Mouse (Mus musculus) testis, postnatal 10 days (tissue): ENCODE measurements around the gene Mfsd10.
A peak's percentile ranks its signal among the peaks of the same experiment; 100 is the strongest.

ENCODE experiments used
- DNase-seq: peaks from one replicate; pipeline ENCODE4 v3.0.0; 2021; ENCODE audit warnings: low spot score

Mfsd10 gene

DNA sequence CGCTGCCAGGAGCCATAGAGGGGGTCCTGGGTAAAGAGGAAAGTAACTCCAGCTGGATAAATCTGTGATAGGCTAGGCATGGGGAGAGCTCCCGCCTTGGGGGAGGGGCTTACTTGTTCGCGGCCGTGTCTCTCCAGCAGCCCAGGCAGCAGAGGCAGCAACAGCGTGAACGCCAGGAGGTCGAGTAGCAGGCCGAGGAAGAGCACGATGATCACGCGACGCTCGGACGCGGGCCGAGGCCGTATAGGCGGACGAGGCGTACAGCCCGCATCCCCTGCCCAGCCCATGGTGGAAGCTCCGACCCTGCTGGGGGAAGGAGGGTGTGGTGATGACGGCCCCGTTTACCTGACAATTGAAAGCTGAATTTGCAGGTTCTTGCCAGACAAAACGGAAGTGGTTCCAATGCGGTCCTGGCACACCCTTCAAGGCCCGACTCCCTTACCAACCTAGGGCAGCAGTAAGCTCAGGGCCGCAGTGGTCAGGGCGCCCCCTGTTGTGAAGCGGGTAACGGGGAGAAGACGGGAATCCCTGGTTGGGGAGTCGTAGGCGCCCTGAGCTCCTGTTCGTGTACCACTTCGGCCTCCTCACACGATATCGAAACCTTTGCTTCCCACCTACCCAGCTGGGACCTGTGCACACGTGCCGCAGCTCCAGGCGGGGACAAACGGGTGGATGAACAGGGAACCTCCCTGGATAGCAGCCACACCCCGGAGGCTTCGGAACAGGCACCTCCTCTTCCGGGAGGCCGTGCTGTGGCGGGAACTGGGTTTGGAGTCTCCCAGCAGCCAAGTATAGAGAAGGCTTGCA, at the start of gene Mfsd10:
TSS of gene Mfsd10 (minus strand) at position 732 of the 807 bp plus-strand sequence.
- peak; percentile 82 for DNase-seq

DNA sequence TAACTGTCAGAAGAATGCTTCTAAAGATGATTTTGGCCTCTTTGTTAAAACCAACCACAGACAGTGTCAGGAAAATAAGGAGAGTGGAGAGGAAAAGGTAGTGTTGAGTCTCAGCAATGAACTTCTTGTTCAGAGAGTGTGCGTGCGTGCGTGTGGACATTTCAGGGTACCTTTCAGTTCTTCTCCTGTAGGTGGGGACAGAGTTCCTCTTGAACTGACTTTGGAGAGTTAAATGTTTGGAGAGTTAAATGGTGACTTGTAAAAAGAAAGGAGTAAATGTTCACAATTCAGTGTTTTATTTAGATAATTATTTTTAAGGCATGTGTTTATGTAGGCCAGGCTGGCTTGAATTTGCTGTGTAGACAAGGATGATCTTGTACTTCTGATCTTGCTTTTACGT, 33.3 kb upstream of the Mfsd10 start:
- DNase-seq: no peak

DNA sequence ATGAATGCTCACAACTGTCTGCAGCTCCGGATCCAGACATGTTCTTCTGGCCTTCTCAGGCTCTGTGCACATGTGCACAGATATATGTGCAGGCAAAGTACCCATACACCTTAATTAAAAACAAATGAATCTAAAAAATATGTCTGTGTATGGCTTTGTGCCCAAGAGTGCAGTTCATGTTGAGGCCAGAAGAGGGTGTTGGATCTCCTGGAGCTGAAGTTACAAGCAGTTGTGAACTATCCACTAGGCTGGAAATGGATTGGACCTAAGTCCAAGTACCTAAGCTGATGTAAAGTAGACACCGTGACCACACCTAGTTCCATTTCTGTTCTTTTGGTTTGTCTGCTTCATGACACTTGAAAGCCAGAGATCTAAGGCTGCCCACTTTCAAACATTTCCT, 32.5 kb upstream of the Mfsd10 start:
- no peak for DNase-seq

DNA sequence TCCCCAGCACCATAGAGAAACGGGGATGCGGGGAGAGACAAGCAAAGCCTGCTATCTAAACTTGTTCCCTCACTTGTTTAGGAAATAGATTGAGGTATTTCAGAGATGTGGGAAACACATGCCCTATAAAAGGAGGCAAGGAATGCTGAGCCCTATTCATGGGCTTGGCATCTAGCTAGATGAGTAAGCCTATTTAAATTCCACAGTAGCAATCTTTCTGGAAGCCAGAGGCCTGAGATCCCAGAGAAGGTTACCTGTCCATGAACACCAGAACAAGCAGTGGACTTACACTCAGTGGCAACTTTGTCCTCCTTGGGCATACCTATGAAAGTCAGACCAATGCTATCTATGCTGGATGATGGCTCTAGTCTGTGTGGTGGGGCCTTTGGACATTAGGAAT, 26.2 kb upstream of the Mfsd10 start:
- no peak for DNase-seq

DNA sequence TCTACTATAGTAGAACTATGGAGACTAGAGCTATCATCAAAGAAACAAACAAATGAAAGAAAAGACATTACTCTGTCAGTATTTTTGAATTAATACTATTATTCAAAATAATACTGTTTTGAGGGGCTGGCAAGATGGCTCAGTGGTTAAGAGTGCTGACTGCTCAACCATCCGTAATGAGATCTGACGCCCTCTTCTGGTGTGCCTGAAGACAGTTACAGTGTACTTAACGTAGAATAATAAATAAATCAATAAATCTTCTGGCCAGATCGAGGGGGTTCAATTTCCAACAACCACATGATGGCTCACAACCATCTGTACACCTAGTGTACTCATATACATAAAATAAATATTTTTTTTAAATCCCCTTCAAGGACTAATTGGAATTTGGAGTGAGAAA, 24.9 kb upstream of the Mfsd10 start:
- DNase-seq: no peak

DNA sequence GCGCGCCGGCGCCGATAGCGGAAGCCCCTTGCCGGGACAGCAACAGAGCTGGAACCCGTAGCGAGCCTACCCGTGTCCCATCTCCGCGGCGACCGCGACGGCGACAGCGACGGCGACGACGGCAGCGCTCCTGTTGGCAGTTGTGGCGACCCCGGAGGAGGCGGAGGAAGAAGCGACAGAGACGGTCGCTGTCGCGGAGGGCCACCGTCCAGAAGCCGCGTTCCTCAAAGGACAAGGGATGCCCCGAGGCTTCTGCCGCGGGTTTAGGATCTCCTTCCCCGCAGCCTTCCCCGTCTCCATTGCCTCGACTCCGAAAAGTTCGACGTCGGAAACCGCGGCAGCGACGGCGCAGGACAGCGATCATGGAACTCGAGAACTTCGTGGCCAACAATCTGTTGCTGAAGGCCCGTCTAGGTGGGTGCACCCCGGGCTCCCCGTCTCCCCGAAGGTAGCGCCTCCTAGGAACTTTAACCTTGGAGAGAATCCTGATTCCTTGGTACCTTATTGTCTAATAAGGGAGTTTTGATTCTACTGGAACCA, 23.6 kb upstream of the Mfsd10 start:
- DNase-seq: no peak

DNA sequence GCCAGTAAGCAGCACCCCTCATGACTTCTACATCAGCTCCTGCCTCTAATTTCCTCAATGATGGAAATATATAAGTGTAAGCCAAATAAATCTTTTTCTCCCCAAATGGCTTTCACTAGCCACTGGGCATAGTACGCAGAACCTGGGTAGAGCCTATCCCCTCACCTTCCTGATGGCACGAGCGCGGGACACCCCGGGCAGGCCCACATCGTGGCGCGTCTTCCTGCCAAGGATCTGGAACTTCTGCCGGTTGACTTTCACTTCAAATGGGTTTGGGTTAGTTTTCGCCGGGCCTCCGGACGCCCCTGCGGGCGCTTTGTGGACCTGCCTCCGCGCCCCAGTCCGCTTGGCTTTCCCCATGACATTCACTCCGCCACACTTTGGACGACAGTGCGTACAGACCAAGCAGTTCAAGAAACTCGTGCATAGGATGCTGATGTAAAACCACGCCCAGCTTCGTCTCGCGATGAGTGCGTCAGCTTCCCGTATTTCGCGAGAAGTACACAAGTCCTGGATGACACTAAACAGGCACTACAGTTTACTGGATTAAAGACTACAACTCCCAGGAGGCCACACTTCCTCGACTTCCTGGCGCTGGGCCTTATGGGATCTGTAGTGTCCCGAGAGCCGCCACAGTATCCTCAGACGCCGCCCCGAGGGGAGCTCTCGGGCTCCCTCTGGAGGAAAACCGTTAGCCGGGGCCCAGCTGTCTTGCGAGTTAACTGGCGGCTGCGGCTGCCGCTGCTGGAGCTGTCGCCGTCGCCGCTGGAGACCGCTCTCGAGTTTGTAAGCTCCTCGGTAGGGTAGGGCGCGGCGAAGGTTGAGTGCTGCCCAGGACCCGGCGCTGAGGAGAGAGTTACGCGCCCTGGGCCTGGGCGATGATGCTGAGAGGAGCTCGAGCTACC, 22.9 kb upstream of the Mfsd10 start, which contains the start of the genes Nop14 and Grk4:
TSS of gene Nop14 (minus strand) at position 463 of the 905 bp plus-strand sequence.
TSS of gene Grk4 (plus strand) at position 694 of the 905 bp plus-strand sequence.
- DNase-seq: peak; percentile 98

DNA sequence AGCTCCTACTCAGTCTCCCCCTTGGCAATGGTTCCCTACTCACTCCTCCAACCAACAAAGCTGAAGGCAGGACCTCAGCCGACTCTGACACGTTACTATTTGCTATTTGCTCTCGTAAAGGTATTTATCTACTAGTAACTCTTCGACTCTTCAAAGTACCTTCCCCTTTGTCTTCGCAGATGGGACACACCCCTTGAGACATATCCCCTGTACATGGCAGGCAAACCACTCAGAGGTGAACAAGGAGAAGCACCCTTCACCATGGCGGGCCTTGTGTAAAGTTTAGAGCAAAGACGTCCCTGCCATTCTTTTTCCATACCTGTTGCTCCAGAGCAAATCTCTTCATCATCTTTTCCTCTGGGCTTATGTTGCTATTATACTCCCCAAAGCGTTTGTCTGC, 20.5 kb upstream of the Mfsd10 start:
- no peak for DNase-seq

DNA sequence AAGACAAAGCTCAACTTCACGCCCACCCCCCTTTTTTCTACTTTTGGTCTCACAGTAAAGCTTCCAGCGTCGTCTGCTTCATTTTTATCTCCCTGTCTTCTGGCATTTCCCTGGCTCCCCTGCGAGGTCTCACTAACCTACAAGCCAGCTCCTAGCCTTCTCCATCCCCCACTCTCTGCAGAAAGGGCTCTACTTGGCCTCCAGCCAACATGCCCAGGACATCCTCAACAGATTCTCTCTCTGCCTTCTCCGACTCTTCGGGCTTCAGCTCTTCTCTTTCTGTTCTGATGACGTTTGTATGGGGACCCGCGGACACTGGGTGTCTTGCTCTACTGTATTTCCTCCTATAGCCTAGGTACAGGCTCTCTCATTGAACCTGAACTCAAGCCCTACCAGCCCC, 17.9 kb upstream of the Mfsd10 start:
- peak; percentile 68 for DNase-seq

DNA sequence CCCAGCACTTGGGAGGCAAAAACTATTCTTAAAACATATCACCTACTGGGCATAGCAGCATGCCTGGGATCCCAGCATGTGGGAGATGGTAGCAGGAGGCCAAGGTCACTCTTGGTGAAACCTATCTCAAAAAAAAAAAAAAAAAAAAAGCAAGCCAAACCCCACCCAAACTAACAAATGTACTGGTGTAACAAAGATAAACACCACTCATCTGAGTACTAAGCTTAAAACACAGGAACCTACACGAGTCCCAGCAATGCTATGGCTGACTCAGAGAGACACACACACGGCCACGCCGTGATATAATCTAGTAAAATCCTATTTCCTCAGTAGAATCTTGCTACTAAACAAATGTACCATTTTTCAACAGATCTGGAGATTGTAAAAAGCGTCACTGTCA, 15.9 kb upstream of the Mfsd10 start:
- no peak for DNase-seq

DNA sequence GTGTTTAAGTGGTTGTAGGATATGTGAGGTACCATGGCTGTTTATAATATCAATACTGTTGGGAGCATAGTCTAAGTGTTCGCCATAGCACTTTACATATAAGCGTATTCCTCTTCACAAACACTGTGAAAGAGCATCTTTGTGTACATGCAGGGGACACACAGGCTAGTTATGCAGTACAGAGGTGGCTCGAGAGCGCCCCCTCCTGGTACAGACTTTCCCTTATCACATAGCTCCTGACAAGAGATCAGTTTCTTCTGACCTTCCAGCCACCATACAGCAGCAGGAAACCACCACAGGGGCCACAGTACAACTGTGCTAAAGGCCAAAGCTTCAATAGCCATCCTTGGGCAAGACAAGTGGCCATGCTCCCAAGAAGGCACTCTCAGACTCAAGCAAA, 10.6 kb upstream of the Mfsd10 start:
- peak; percentile 76 for DNase-seq

DNA sequence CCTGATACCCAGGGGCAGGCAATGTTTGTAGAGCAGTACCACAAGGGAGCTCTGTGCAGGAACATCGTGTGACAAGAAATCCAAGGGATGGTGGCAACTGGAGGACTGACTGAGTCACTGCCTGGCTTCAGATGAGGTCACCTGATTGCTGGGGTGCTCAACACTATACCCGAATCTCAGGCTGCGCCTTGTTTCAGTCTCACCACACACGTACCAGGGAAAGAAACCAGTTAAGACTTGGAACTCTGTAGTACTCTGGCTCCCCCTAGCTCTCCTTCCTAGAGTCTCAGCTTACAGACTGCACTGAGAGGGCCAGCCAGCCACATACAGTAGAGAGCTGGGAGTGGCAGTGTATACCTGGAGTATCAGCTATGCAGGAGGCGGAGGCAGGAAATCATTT, 5.9 kb upstream of the Mfsd10 start:
- no peak for DNase-seq

DNA sequence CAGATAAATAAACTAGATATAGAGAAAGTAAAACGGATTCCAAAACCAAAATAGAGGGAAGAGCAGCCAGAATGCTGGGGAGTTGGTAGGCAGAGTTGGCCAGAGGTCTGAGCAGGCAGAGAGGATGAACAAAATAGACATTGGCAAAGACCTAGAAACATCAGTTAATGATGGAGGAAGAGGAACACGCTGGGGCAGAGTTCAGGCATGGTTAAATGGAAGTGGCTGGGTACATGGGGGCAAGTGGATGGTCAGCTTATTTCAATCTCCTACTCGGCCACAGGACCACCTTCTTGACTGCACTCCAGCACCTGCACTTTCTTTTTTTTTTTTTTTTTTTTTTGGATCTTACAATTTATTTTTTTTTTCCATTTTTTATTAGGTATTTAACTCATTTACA, 5.0 kb upstream of the Mfsd10 start:
- no peak for DNase-seq

DNA sequence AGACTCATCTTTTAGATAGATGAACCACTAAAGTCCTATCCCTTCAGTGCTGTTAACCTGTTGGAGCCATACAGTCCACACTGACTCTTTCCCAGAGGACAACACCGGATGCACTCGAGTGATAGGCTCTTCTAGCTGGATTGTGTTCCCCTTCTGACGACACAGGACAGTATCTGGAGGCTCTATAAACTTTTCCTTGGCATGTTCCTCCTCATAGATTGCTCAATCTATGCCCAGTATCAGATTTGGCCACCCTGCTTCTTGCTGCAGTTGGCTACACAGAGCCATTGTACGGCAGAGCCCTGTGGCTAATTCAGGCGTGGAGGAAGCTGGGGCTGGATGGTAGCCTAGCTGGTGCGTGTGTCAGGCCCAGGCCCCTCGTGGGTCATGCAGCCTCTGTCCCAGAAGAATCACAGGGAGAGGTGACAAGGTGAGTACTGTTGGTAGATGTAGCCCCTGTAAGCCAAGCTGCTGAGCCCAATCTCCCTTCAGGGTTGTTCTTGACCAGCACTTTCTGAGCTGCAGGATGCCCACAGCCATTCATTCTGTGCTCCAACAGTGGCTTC, 662 bp upstream of the Mfsd10 start:
- DNase-seq: no peak

DNA sequence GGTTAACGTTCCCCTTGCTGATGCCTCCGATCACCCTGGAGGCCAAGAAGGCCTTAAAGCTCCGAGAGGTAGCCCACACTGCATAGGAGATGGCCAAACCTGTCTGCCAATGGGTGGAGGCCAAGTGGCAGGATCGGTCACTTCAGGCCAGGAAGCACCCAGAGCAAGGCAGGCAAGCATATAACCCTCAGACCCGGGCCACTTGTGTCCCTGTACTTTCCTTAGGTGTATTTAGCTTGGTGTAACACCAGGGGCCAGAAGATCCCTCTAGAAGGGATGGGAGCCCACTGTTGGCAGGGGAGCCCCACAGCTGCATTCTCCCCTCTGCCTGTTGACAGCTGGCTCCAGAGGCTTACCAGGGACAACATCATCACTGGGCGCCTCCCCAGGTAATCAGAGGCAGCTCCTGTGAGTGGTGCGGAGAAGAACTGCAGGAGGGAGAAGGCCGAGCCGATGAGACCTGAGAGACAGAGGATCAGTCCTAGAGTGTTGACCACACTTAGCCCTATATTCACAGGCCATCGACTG, 1.3 kb downstream of the Mfsd10 start:
- no peak for DNase-seq

DNA sequence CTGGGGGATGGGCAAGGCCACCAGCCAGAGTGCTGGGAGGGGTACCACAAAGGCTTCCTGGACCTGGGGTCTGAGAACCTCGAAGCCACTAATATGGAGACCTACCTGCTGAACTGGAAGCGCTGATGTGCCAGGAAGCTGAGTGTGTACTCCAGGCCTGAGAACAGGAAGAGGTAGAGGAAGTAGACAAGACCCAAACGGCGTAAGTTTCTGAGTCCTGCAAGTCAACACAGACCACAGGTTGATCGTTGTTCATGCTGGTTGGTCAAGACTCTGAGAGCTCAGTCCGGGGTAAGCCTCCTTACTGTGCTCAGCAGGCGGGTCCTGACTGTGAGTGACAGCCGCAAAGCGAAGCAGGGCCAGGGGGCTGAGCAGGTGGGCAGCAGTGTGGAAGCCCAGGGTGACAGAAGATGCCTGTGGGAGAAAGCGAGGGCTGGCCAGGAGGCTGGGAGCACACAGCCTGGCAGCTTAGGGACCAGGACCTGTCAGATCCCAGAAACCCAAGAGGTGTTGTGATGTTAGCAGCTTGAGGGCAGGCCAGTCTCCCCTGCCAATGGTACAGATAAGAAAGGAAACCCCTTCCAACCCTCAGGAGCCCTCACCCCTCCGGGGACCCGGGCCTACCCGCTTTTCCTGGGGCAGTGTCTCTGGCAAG, 2.1 kb downstream of the Mfsd10 start:
- DNase-seq: no peak

DNA sequence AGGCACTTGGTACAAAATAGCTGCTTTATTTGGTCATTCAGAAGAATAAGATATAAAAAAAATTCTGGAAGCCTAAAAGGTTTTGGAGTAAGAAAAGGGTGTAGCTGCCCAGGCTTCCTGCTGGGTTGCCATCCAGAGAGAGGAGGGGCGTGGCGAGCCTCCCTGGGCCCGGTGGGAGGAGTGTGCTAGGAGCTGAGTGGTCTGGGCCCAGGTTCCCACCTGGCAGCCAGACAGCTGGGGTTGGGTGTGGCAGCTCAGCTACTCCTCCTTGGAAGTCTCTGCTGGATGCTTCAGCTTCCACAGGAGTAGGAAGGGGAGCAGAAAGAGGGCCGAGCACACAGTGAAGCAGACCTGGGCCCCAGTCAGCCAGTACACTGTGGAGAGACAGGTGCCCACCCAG, 3.4 kb downstream of the Mfsd10 start:
- DNase-seq: no peak

DNA sequence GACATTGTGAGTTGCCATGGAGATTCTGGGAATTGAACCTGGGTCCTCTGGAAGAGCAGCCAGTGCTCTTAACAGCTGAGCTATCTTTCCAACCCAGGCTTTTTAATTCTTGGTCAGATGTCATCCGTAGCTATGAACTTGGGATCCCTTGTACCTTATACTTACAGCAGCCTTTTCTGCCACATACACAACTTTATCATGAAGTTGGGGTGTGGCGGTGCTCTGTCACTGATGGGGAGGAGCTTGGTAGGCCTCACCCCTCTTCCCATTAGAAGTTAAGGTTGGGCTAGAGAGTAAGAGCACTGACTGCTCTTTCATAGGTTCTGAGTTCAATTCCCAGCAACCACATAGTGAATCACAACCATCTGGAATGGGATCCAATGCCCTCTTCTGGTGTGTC, 4.0 kb downstream of the Mfsd10 start:
- DNase-seq: no peak

DNA sequence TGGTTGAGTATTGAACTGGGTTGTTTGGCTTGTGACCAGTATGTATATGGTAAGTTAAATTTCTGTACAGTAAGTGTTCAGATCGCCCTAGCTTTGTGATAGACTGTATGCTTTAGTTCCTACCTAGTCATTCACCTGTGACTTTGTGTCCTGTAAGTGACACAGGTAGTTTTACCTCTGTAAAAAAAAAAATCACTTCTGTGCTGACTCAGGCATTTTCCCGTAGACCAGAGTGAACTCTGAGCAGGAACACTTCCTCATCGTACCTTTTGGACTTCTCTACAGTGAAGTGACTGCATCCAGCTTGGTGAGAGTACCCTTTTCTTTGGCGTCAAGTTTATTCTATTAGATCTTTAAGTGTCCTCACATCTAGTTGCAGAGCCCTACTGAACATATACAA, 27.0 kb downstream of the Mfsd10 start:
- no peak for DNase-seq

DNA sequence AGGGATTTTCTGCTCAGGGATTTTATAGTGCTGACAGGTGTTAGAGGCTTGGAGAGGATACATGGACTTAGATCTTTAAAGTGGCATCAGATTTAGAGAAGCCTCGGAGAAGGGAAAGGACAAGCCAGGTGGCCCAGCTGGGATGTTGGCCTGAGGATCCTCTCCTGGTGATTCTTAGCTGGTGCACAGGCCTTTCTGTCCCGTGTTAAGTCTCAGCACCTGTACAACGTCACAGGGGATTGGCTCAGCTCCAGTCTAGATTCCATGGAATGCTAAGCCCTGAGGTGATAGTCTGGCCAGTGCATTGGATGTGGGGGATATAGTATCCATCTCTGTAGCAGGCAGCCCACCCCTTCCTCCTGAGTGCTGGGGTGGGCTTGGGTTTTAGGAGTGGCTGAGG, 28.8 kb downstream of the Mfsd10 start:
- no peak for DNase-seq

DNA sequence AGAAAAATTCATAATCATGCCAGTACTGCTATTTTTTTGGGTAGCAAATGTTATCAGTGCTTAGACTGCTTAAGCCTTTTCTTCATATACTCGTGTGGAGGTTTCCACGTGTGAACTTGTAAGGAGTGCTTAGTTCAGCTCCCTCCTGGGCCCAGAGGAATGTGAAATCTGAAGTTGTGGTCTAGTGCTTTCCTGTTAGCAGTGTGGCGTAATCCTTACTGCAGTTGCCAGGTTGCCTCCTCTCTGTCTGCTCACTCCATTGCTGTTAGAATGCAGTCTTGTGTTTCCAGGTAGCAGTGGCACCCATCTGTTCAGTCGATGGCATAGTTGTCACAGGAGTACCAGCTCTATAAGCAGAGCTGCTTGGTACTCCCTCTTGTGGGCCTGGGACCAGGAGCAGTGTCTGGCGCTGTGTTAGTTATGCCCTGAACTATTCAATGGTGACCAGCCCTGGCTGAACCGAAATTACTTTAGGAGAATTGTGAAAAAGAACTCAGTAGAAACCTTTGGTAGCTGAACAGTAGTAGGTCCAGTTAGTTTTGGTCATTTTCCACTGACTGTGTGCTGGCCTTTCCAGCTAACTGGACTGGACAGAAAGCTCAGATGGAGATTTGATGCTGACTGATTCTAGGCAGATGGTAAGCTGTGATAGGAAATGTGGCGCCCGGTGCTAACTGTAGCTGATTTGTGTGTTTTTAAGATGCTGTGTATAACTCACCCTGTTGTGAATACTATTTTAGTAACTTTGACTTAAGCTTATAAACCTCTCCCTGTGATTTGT, 29.7 kb downstream of the Mfsd10 start:
- DNase-seq: no peak
